Mouse (Mus musculus) lung, postnatal 10 days (tissue): ENCODE measurements around the gene Cx3cl1.
A peak's percentile ranks its signal among the peaks of the same experiment; 100 is the strongest.

ENCODE experiments used
- DNase-seq: peaks from one replicate; pipeline ENCODE4 v3.0.0; 2021

Cx3cl1 gene

GRCm38 (mm10) chr8:94803551-94803950 lies 31.7 kb downstream of the Cx3cl1 start:
- no peak for DNase-seq

DNA sequence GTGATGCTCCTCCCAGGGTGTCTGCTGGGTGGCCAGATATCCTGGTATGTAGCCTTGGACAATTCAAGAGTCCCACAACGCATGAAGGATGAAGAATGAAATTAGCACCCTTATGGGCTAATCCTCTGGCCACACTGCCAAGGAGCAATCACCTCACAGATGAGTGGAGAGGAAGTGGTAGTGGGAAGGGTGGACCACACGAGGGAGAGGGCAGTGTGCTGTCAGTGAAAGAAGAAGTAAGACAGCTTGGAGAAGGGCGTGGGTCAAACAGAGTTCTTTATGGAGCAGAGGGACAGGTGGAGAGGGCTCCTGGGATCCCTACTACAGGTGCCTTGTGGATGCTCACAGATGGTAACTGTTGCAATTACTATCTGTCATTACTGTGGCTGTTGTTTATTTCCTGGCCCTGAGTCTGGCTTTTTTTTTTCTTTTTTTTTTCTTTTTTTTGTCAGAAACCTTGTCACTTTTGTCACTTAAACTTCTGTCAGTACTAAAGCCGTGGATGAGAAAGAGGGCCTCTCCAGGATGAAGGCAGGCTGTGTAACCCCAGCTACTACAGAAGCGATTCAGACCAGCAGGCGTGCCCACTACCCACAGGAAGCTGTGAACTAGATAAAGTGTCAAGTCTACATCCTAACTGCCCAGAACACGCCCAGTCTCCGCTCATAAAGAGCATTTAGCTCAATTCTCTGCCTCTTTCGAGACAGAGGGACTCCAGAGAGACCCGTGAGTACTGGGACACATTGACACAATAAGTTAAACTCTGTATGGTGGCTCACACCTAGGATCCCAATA lies 32.9 kb downstream of the Cx3cl1 start:
- DNase-seq = no peak

DNA sequence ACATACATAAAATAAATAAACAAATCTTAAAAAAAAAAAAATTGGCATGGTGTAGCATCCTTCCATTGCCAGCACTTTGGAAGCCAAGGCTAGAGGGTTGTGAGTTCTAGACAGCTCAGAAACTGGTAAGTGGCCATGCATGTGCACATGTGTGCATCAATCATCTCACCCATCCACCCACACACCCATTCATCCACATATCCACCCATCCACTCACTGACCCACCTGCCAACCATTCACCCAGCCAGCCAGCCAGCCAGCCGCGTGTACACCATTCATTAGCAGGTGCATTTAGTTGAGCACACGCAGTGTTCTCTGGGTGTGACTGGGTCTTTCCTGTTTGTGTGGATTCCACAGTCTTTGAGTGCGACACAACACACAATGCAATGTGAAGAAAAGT lies 34.0 kb downstream of the Cx3cl1 start:
- DNase-seq = no peak

GRCm38 (mm10) chr8:94807506-94807905 lies 35.7 kb downstream of the Cx3cl1 start:
- no peak for DNase-seq

DNA sequence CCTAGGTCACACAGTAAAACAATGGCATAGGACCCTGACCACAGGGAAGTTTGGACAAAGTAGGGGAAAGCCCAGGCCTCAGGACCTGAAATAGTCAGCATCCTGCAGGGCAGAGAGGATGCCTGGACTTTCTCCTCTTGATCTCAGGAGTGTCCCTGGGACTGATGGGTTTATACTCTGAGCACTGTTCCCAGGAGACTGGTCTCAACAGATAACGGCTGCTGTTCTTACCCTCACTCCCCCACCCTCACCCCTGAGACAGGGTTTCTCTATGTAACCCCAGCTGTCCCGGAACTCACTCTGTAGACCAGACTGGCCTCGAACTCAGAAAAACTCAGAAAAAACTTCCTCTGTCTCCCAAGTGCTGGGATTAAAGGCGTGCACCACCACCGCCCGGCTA lies 36.6 kb downstream of the Cx3cl1 start:
- no peak for DNase-seq

DNA sequence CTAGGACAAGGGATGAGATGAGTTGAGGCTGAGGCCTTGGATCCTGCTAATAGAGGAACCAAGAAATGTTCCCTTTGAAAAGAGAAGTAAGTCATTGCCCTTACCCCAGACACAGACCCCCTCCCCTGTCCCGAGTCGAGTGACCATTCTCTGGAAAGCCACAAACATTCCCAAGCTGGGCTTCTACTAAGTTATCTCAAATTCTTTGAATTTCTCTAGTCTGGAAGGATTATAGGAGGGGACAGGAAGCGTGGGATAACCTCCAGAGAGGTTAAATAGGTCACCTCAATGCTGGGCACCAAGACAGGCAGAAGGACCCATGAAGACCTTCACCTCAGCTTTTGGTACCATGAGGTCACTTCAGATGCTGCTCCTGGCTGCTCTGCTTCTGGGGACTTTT lies 38.3 kb downstream of the Cx3cl1 start, which contains the start of gene Ccl17:
Gene Ccl17 (plus strand): TSS at position 301 of the 400 bp plus-strand sequence.
- DNase-seq = no peak

- DNase-seq = no peak
Observed at GRCm38 (mm10) chr8:94810855-94811254, 39.0 kb downstream of the Cx3cl1 start.

DNA sequence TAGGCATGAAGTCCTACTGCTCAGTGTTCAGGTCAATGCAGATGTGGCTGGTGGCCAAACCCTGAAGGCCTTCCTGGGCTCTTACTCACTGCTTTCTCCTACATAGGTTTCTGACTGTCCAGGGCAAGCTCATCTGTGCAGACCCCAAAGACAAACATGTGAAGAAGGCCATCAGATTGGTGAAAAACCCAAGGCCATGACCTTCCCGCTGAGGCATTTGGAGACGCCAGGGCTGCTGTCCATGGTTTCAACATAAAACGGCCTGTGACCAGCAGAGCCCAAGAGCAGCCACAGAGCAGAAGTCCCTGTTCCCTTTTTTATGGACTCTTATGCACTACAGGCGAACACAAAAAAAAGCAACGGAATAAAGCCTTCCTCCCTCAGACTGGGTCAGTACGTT lies 39.8 kb downstream of the Cx3cl1 start:
- no peak for DNase-seq

GRCm38 (mm10) chr8:94812645-94813098 lies 40.9 kb downstream of the Cx3cl1 start:
- peak; percentile 90 for DNase-seq

GRCm38 (mm10) chr8:94814556-94814955 lies 42.7 kb downstream of the Cx3cl1 start:
- DNase-seq = peak; percentile 47

DNA sequence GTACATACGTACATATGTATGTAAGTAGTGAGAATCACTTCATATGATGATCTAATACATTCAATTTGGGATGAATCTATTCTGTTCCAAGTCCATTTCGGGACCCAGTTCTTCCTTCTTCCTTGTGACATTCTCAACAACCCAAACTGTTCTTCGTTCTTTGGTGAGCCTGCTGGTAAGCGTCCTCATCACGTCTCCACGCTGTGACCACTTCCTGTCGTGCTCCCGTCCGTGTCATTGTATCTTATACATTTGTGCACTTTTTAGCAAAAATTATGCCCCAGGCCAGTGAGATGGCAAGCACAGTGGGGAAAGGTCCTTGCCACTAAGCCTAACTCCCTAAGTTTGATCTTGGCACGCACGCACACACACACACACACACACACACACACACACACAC lies 46.1 kb downstream of the Cx3cl1 start:
- no peak for DNase-seq

DNA sequence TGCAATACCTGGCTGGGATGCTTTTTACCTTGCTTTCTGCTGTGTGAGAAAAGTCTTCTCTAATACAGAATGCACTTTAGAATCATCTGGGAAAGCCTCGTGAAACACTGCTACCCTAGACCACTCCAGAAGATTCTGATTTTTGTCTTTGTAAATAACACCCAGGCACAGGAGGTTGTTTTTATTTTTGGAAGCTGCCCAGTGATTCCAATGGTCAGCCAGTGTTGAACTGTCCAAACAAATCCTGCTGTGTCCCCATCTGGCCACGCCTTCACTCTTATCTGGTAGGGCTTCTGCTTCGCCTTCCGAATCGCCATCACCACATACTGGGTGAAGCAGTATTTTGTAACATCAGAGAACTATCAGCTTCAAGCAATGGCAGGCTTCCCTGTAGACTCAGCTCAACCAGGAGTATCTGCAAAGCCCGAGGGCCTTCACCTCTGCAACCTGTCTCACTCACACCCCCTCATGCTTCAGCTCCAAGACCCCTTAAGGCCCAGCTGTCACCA lies 47.9 kb downstream of the Cx3cl1 start:
- no peak for DNase-seq

- DNase-seq = no peak
Observed at GRCm38 (mm10) chr8:94820553-94820952, 48.7 kb downstream of the Cx3cl1 start.

- no peak for DNase-seq
Observed at GRCm38 (mm10) chr8:94821381-94821780, 49.6 kb downstream of the Cx3cl1 start.

GRCm38 (mm10) chr8:94822637-94823560 lies 51.1 kb downstream of the Cx3cl1 start:
- peak; percentile 79 for DNase-seq

DNA sequence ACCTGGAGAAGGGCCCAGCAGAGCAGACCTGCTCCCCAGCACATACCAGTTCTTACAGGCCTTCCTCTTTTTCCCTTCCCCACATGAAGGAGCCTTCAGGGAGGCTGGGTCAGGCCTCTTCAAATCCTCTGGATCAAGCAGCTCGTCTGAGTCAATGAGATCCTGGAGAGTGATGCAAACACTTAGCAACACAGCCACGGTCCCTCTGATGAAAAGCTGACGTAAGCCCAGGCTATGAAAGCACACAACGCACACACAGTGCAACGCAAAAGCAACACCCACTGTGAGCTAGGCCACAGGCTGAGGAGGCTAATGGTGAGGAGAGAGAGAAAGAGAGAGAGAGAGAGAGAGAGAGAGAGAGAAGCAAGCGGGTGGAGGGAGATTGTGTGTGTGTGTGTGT lies 53.4 kb downstream of the Cx3cl1 start:
- no peak for DNase-seq

- no peak for DNase-seq
Observed at GRCm38 (mm10) chr8:94826210-94826609, 54.4 kb downstream of the Cx3cl1 start.

DNA sequence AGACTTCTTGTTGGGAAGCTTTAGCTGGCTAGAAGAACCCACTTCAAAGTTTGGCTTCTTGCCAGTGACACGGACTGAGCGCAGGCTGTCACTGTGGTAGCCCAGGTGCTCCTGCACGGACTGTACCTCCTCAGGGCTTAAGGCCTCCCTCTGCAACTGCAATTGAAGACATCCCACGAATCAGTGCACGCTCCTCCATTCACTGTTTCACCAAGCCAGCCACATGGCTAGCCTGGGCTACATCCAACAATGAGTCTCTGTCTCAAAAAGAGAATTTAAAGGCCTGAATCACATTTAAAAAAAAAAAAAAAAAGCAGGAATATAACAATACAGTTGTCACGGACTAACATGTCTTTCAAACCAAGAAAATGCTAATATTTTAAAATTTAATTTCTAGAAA lies 56.5 kb downstream of the Cx3cl1 start:
- no peak for DNase-seq
